Mouse (Mus musculus): ENCODE data around the gene Wfdc15a. TPM values are rescaled to one million over a fixed set of nuclear protein-coding genes. Genes with fewer than 3 reads are reported as not detected.
A peak's percentile ranks its signal among the peaks of the same experiment; 100 is the strongest.

The Wfdc15a gene
- polyA plus RNA-seq, 1 experiment from 2014 or later, result not detected

DNA sequence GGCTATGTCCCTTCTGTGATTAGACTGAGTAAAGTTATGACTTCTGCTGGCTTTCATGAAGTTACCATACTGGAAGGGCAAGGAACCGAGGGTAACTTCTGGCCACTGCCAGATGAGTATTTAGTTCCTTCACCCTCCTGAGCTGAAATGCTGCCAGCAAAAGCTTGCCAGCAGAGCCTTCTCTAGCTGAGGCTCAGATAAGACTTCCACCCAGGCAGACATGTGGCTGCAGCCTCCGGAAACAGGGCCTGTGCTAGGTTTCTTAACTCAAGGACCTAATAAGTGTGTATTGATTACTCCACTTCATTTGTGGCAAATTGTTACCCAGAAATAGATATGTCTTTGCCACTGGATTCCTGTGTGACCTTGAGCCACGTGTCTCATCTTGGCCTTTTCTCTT is 26.5 kb downstream of the Wfdc15a start:
- Histone ChIP-seq H3K4me3 (no peak overlapping the region), H3K27ac (no peak overlapping the region), H3K9me3 (0 out of 2 replicates have a peak, but pooled peaks cover 3% of the 10 kb centered on the region), H3K9ac (no peak overlapping the region), H3K4me1 (peaks cover 33% of the 10 kb centered on the region), H3K4me2 (replicated peaks) (no peak overlapping the region), H3K27me3 (peaks cover 73% of the 10 kb centered on the region), H3K36me3 (no peaks in the 10 kb centered on the region)
- ATAC-seq (ENCODE audit: low FRiP score, low read depth), result no peak
- WGBS, result 66% methylated on average over 3 of the region's 3 CpGs

- H3K4me1 ChIP-seq, result peaks cover 39% of the 10 kb centered on the region
- H3K4me3 ChIP-seq, result peak within 1 kb of the TSS; percentile 47
- no peak within 1 kb of the TSS; the same call in 1 of the 2 replicates for H3K27ac ChIP-seq
- no peaks in the 10 kb centered on the region for H3K36me3 ChIP-seq
- H3K27me3 ChIP-seq, result peaks cover 88% of the 10 kb centered on the region
- under 1% methylated on average over 27 of the region's 29 CpGs for WGBS
- peak within 1 kb of the TSS; percentile 73 for H3K4me2 ChIP-seq (replicated peaks)
- 0 out of 2 replicates have a peak, but pooled peaks cover 3% of the 10 kb centered on the region for H3K9me3 ChIP-seq
- peak within 1 kb of the TSS; percentile 67 for H3K9ac ChIP-seq
- ATAC-seq (ENCODE audit: low FRiP score, low read depth), result no peak
Measured at GRCm38 (mm10) chr2:164170902-164171301, 29.0 kb downstream of the Wfdc15a start, which contains the start of gene Kcns1. Gene Kcns1, minus strand, starts transcription at chr2:164171113.

DNA sequence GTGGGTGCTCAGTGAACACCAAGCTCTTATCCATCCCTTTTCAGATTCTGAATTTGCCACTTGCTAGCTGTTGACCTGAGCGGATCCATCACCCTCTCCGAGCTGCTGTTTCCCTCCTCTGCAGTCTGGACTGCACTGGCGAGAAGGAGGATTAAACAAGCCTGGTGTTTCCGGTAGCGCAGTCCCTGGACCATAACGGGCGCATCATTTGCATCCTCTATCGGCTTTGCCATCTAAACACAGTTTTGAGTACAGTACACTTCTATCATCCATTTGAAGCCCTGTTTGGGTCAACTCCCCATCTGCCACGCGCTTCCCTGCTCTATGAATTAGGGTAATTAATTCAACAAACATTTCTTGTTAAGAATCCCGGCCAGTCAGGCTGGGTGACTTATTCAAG is 29.6 kb downstream of the Wfdc15a start:
- H3K27me3 ChIP-seq, result peaks cover 94% of the 10 kb centered on the region
- peak overlapping the region; percentile 67; the same call in 1 of the 2 replicates for H3K9ac ChIP-seq
- peak overlapping the region; percentile 47 for H3K4me3 ChIP-seq
- ATAC-seq (ENCODE audit: low FRiP score, low read depth), result no peak
- WGBS, result 7% methylated on average over 11 of the region's 11 CpGs
- no peak overlapping the region for H3K27ac ChIP-seq
- peaks cover 39% of the 10 kb centered on the region for H3K4me1 ChIP-seq
- peak overlapping the region; percentile 73 for H3K4me2 ChIP-seq (replicated peaks)
- 0 out of 2 replicates have a peak, but pooled peaks cover 3% of the 10 kb centered on the region for H3K9me3 ChIP-seq
- H3K36me3 ChIP-seq, result no peaks in the 10 kb centered on the region

- peak overlapping the region; percentile 48 for H3K4me3 ChIP-seq
- H3K27ac ChIP-seq, result no peak overlapping the region
- peaks cover 34% of the 10 kb centered on the region for H3K4me1 ChIP-seq
- 0 out of 2 replicates have a peak, but pooled peaks cover 3% of the 10 kb centered on the region for H3K36me3 ChIP-seq
- 0 out of 2 replicates have a peak, but pooled peaks cover 3% of the 10 kb centered on the region for H3K9me3 ChIP-seq
- ATAC-seq (ENCODE audit: low FRiP score, low read depth), result peak; percentile 62; the same call in 1 of the 2 replicates
- H3K4me2 ChIP-seq (replicated peaks), result peak overlapping the region; percentile 74
- peaks cover 88% of the 10 kb centered on the region for H3K27me3 ChIP-seq
- peak overlapping the region; percentile 53 for H3K9ac ChIP-seq
- WGBS, result 11% methylated on average over 42 of the region's 42 CpGs
Measured at GRCm38 (mm10) chr2:164168571-164168946, 31.4 kb downstream of the Wfdc15a start.

DNA sequence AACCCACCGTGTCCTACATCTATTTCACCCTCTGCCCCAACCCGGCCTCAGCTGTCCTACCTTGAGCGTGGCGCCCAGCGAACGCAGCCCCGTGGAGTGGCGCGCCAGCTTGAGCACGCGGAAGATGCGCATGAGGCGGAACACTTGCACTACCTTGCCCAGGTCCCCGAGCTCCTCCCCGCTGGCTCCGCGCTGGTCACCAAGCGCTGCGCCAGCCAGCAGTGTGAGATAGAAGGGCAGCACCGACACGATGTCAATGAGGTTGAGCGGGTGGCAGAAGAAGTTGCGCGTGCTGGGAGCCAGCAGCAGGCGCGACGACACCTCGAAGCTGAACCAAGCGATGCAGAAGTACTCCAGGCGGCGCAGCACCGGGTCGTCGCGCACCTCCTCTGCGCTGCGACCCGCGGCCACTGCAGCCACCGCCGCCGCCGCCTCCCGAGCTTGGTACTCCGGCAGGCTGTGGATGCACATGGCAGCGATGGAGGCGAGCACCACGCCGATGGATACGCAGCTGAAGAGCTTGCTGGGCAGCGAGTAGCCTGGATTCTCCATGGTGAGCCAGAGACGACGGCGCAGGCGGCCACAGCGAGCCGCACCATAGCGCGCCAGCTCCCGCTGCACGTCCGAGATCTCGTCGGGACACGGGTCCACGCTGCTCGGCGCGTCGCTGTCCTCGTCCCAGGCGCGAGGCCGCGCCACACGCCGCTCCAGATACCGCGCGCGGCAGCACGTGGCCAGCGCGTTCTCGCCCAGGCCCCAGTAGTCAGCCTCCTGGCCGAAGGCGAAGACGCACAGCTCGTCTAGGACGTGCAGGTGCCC is 32.0 kb downstream of the Wfdc15a start:
- H3K36me3 ChIP-seq, result 0 out of 2 replicates have a peak, but pooled peaks cover 3% of the 10 kb centered on the region
- 0 out of 2 replicates have a peak, but pooled peaks cover 3% of the 10 kb centered on the region for H3K9me3 ChIP-seq
- 14% methylated on average over 90 of the region's 90 CpGs for WGBS
- peaks cover 84% of the 10 kb centered on the region for H3K27me3 ChIP-seq
- peak overlapping the region; percentile 53 for H3K9ac ChIP-seq
- ATAC-seq (ENCODE audit: low FRiP score, low read depth), result peak; percentile 48; the same call in 1 of the 2 replicates
- peak overlapping the region; percentile 74 for H3K4me2 ChIP-seq (replicated peaks)
- H3K4me3 ChIP-seq, result peak overlapping the region; percentile 48
- peaks cover 34% of the 10 kb centered on the region for H3K4me1 ChIP-seq
- no peak overlapping the region for H3K27ac ChIP-seq

DNA sequence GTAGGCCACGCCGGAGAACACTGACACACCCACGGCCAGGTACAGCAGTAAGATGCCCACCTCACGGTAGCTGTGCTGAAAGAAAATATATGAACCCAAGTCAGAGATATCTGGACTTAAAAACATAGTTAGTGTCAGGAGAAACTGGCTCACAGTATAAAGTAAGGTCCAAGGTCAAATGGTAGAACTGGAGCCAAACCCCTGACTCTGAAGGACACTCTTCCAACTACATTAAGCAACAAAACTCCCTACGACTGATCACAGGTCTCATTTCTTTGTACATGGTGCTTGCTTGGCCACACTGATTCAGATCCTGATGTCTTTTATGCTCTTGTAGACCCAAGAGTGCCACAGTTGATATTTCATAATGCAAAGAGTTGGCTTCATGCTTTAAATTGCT is 35.0 kb downstream of the Wfdc15a start:
- Histone ChIP-seq H3K4me1 (peaks cover 26% of the 10 kb centered on the region), H3K9me3 (0 out of 2 replicates have a peak, but pooled peaks cover 3% of the 10 kb centered on the region), H3K27ac (no peak overlapping the region), H3K4me3 (no peak overlapping the region), H3K9ac (no peak overlapping the region), H3K27me3 (peaks cover 56% of the 10 kb centered on the region), H3K4me2 (replicated peaks) (no peak overlapping the region), H3K36me3 (0 out of 2 replicates have a peak, but pooled peaks cover 3% of the 10 kb centered on the region)
- 91% methylated on average over 5 of the region's 5 CpGs for WGBS
- ATAC-seq (ENCODE audit: low FRiP score, low read depth), result no peak

GRCm38 (mm10) chr2:164161515-164162055 is 38.3 kb downstream of the Wfdc15a start:
- Histone ChIP-seq H3K27ac (no peak overlapping the region), H3K4me1 (peaks cover 16% of the 10 kb centered on the region; the same call in 1 of the 2 replicates), H3K9ac (no peak overlapping the region), H3K4me2 (replicated peaks) (no peak overlapping the region), H3K36me3 (peaks cover 10% of the 10 kb centered on the region; the same call in 1 of the 2 replicates), H3K27me3 (peaks cover 22% of the 10 kb centered on the region), H3K4me3 (no peak overlapping the region), H3K9me3 (no peaks in the 10 kb centered on the region)
- 83% methylated on average over 11 of the region's 11 CpGs for WGBS
- no peak for ATAC-seq (ENCODE audit: low FRiP score, low read depth)

DNA sequence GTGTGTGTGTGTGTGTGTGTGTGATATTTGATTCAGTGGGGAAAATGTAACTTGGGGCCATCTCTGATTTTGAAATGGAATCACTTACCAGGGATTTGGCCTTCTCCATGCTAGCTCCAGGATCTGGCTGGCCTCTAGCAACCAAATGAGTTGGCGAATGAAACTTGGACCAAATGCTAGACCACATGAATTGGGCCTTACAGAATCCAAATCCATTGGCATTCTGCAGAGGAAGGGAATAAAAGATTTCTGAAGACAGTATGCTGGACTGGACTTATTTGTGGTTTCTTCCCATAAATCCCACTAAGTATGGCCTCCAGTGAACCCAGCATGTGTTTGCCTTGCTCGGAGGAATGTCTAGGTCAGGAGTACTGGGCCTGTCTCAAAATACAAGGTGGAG is 41.1 kb downstream of the Wfdc15a start:
- no peak overlapping the region for H3K9ac ChIP-seq
- peaks cover 16% of the 10 kb centered on the region; the same call in 1 of the 2 replicates for H3K4me1 ChIP-seq
- no peak overlapping the region for H3K4me2 ChIP-seq (replicated peaks)
- ATAC-seq (ENCODE audit: low FRiP score, low read depth), result no peak
- no peaks in the 10 kb centered on the region for H3K9me3 ChIP-seq
- H3K4me3 ChIP-seq, result no peak overlapping the region
- 74% methylated on average over 2 of the region's 2 CpGs for WGBS
- H3K27ac ChIP-seq, result no peak overlapping the region
- 0 out of 2 replicates have a peak, but pooled peaks cover 5% of the 10 kb centered on the region for H3K27me3 ChIP-seq
- peaks cover 9% of the 10 kb centered on the region; the same call in 1 of the 2 replicates for H3K36me3 ChIP-seq

DNA sequence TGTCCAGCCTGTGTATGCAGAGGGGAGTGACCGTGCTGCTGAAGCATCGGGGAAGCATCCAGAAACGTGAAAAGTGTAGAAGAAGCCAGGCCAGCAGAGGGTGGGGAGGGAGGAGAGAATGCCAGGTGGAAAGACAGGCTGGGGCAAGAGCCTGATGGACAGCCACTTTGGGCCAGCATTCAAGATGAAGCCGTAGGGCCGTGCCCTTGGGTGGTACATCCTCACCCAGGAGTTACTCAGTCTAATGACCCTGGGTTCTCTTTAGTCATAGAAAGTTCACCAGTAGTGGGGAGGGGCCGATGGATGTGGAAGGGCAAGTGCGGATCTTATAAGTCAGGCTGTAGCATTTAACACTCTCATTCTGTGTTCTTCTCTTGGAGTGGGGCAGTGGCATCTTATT is 43.8 kb downstream of the Wfdc15a start:
- no peaks in the 10 kb centered on the region for H3K9me3 ChIP-seq
- H3K9ac ChIP-seq, result no peak overlapping the region
- no peaks in the 10 kb centered on the region for H3K27me3 ChIP-seq
- H3K27ac ChIP-seq, result no peak overlapping the region
- no peak overlapping the region for H3K4me3 ChIP-seq
- no peak for ATAC-seq (ENCODE audit: low FRiP score, low read depth)
- 87% methylated on average over 7 of the region's 7 CpGs for WGBS
- H3K4me2 ChIP-seq (replicated peaks), result no peak overlapping the region
- H3K36me3 ChIP-seq, result peaks cover 25% of the 10 kb centered on the region
- peaks cover 21% of the 10 kb centered on the region for H3K4me1 ChIP-seq

- Histone ChIP-seq H3K4me3 (no peak overlapping the region), H3K36me3 (peaks cover 25% of the 10 kb centered on the region), H3K9ac (no peak overlapping the region), H3K9me3 (no peaks in the 10 kb centered on the region), H3K27ac (no peak overlapping the region), H3K27me3 (no peaks in the 10 kb centered on the region), H3K4me2 (replicated peaks) (no peak overlapping the region), H3K4me1 (peaks cover 37% of the 10 kb centered on the region)
- ATAC-seq (ENCODE audit: low FRiP score, low read depth), result no peak
- WGBS, result 93% methylated on average over 10 of the region's 10 CpGs
Measured at GRCm38 (mm10) chr2:164154007-164154406, 45.9 kb downstream of the Wfdc15a start.

- 91% methylated on average over 11 of the region's 11 CpGs for WGBS
Measured at GRCm38 (mm10) chr2:164152341-164152740, 47.6 kb downstream of the Wfdc15a start.

More at GRCm38 (mm10) chr2:164152341-164152740, 47.6 kb downstream of the Wfdc15a start:
- Histone ChIP-seq H3K9ac (no peak overlapping the region), H3K4me3 (no peak overlapping the region), H3K4me2 (replicated peaks) (no peak overlapping the region), H3K9me3 (no peaks in the 10 kb centered on the region), H3K27me3 (no peaks in the 10 kb centered on the region), H3K4me1 (peaks cover 41% of the 10 kb centered on the region), H3K27ac (peak overlapping the region; percentile 15; the same call in 1 of the 2 replicates), H3K36me3 (peaks cover 22% of the 10 kb centered on the region)
- no peak for ATAC-seq (ENCODE audit: low FRiP score, low read depth)

Data from limb, embryonic 13.5 days (tissue).